Mouse (Mus musculus) stomach, embryonic 15.5 days (tissue): ENCODE measurements around the gene Ciz1. TPM values are rescaled to one million over a fixed set of nuclear protein-coding genes. Genes with fewer than 3 reads are reported as not detected.

ENCODE experiments used
- ATAC-seq: fragments of 200-750 bp; cut with Nextera tagmentation; 2 replicates; pipeline ENCODE4 v1.8.0; 2017; ENCODE audit warnings: low read depth, moderate number of reproducible peaks, moderate TSS enrichment; ENCODE audit not compliant: insufficient read depth, low FRiP score
- H3K27ac ChIP-seq: fragments of 300-500 bp; sonication (generic); 2 replicates; pipeline ENCODE4 v1.5.1; 2015; ENCODE audit warnings: mild to moderate bottlenecking, inconsistent platforms
- H3K27me3 ChIP-seq: fragments of 300-500 bp; sonication (generic); replicated peaks from 2 replicates; pipeline ENCODE4 v1.6.1; 2015; ENCODE audit warnings: inconsistent platforms
- H3K36me3 ChIP-seq: fragments of 300-500 bp; sonication (generic); 2 replicates; pipeline ENCODE4 v1.6.1; 2015; ENCODE audit warnings: inconsistent platforms
- H3K4me1 ChIP-seq: fragments of 300-500 bp; sonication (generic); 2 replicates; pipeline ENCODE4 v1.6.1; 2015; ENCODE audit warnings: inconsistent platforms
- H3K4me2 ChIP-seq: fragments of 300-500 bp; sonication (generic); 2 replicates; pipeline ENCODE4 v1.6.1; 2015; ENCODE audit warnings: mild to moderate bottlenecking, inconsistent platforms
- H3K4me3 ChIP-seq: fragments of 300-500 bp; sonication (generic); replicated peaks from 2 replicates; pipeline ENCODE4 v1.5.1; 2015; ENCODE audit warnings: inconsistent platforms
- H3K9ac ChIP-seq: fragments of 300-500 bp; sonication (generic); 2 replicates; pipeline ENCODE4 v1.6.1; 2015; ENCODE audit warnings: inconsistent platforms
- H3K9me3 ChIP-seq: fragments of 300-500 bp; sonication (generic); 2 replicates; pipeline ENCODE4 v1.6.1; 2016; ENCODE audit warnings: inconsistent platforms
- WGBS: fragments of 180-500 bp; shearing (Covaris S2); methylation state at CpG from one replicate; pipeline ENCODE4 v1.1.7; 2015; 5-methylcytosine and 5-hydroxymethylcytosine counted together
- polyA plus RNA-seq: library from polyadenylated mRNA; unstranded; fragments of >200 nt; fragmentation: Nextera tagmentation; extraction: Ambion mirVana; gene quantifications from 2 replicates; pipeline ENCODE4 v1.2.1, GENCODE M21; 2015

Gene Ciz1
- polyA plus RNA-seq, 1 experiment from 2014 or later: 33.8 TPM

DNA sequence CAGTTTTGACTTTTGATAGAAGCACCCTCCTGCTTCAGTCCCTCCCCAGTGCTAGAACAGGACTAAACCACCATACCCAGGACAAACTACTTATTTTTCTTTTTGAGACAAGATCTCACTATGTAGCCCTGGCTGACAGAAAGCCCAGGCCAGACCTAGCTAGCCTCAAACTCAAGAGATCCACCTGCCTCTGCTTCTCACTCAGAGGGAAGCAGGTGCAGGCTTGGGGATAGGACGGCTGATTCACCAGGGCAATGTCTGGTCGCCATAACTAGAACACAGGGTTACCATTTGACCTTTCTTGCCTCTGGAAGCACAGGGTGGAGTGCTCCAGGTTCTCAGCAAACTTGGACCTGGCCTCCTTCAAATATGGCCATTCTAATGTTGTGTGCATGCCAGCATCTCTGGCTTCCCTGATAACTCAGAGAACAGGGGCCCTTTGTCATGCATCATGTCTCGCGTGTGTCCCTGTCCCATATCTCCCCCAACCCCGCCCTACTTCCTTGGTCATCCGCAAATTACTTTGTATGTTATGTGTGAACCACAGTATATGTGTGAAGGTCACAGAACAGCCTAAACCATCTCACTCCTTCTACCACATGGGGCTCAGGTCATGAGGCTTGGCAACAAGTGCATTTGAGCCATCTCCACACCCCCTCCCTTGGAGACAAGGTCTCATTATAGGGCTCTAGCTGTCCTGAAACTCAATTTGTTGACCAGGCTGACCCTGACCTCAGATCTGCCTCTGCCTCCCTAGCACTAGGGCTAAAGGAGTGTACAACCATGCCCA lies 60.8 kb downstream of the Ciz1 start:
- Histone ChIP-seq H3K4me1 (peaks cover 3% of the 10 kb centered on the region; the same call in 1 of the 2 replicates), H3K4me2 (no peak overlapping the region), H3K27ac (no peak overlapping the region), H3K27me3 (no peaks in the 10 kb centered on the region), H3K4me3 (no peak overlapping the region), H3K36me3 (peaks cover 28% of the 10 kb centered on the region), H3K9ac (no peak overlapping the region), H3K9me3 (no peaks in the 10 kb centered on the region)
- 81% methylated on average over 6 of the region's 6 CpGs for WGBS
- ATAC-seq: no peak

DNA sequence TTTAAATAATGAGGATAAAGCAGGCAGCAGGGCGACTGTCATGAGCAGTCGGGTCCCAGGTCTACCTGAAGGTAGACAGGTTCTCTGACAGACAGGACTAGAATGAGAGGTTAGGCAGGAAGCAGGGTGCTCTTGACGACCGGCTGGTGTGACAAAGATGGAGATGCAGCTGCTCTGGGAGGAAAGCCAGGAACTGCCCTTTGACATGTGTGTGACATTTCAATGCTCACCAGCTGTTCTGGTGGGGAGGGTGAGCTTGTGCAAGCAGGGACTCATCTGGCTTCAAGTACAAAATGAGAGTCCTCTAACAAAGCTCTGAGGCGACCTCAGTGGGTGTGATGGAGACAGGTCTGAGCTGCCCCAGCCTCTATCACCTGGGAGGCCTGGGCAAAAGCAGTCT lies 61.8 kb downstream of the Ciz1 start:
- H3K27me3 ChIP-seq: no peaks in the 10 kb centered on the region
- ATAC-seq: no peak
- H3K4me1 ChIP-seq: peaks cover under 1% of the 10 kb centered on the region; the same call in 1 of the 2 replicates
- H3K9me3 ChIP-seq: no peaks in the 10 kb centered on the region
- WGBS: 42% methylated on average over 5 of the region's 5 CpGs
- H3K4me2 ChIP-seq: no peak overlapping the region
- no peak overlapping the region for H3K27ac ChIP-seq
- H3K4me3 ChIP-seq: no peak overlapping the region
- H3K36me3 ChIP-seq: peaks cover 38% of the 10 kb centered on the region
- H3K9ac ChIP-seq: no peak overlapping the region

GRCm38 (mm10) chr2:32415801-32416200 lies 63.7 kb downstream of the Ciz1 start:
- Histone ChIP-seq H3K27ac (no peak overlapping the region), H3K4me1 (no peaks in the 10 kb centered on the region), H3K27me3 (no peaks in the 10 kb centered on the region), H3K36me3 (peaks cover 53% of the 10 kb centered on the region), H3K4me2 (no peak overlapping the region), H3K4me3 (no peak overlapping the region), H3K9me3 (no peaks in the 10 kb centered on the region), H3K9ac (no peak overlapping the region)
- 93% methylated on average over 12 of the region's 12 CpGs for WGBS
- no peak for ATAC-seq

DNA sequence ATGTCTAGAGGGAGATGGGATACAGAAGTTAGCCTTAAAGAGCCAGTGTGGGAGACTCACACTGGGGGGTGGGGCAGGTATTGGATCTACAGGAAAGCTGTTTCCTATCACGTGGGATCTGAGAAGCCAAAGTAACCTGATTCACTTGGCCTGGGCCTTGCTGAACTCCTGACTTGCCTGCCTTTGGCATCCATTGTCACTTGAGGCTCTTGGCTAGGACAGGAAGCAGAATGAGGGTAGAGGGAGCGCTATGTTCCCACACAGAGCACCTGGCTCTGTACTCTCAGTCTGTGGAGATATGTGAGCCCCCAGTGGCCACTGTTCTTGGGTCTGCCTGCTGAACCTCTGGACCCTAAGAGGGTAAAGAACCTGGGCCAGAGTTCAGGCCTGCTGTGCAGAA lies 64.4 kb downstream of the Ciz1 start:
- Histone ChIP-seq H3K9ac (no peak overlapping the region), H3K4me1 (no peaks in the 10 kb centered on the region), H3K27ac (no peak overlapping the region), H3K36me3 (peaks cover 58% of the 10 kb centered on the region), H3K27me3 (no peaks in the 10 kb centered on the region), H3K9me3 (no peaks in the 10 kb centered on the region), H3K4me3 (no peak overlapping the region), H3K4me2 (no peak overlapping the region)
- ATAC-seq: no peak; the same call in 1 of the 2 replicates
- WGBS: 86% methylated on average over 2 of the region's 2 CpGs

GRCm38 (mm10) chr2:32417486-32417885 lies 65.4 kb downstream of the Ciz1 start:
- H3K27me3 ChIP-seq: no peaks in the 10 kb centered on the region
- H3K4me2 ChIP-seq: no peak overlapping the region
- 71% methylated on average over 8 of the region's 8 CpGs for WGBS
- peaks cover 58% of the 10 kb centered on the region for H3K36me3 ChIP-seq
- no peak overlapping the region for H3K4me3 ChIP-seq
- H3K27ac ChIP-seq: no peak overlapping the region
- H3K9ac ChIP-seq: no peak overlapping the region
- ATAC-seq: no peak
- H3K4me1 ChIP-seq: 0 out of 2 replicates have a peak, but pooled peaks cover 1% of the 10 kb centered on the region
- H3K9me3 ChIP-seq: no peaks in the 10 kb centered on the region

DNA sequence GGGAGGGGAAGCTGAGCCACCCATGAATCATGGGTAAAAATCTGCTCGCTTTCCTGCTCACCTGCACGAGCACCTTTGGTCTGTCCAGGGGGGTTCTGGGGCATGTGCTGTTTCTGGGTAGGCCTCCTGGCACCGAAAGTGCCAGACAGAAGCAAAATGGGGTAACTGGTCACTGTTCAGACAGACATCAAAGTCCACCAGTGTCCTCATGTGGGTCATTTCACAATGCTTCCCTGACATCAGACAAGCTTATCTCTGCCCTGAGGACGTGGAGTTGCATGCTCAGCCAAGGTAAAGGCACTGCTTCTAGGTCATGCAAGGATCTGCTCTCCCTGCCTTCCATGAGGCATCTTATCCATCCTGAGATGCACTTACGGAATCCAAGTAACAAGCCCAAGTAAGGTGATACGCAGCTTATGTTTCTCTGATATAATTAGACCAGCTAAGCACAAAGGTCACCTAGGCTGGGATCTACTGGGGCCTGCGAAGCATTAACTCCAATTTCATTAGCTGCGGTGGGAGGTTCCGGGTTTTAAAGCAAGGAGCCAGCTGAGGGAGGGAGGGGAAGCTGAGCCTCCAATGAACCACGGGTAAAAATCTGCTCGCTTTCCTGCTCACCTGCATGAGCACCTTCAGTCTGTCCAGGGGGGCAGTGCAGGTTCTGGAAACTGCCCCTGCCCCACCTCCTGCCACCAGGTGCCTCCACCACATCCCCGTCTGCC lies 66.5 kb downstream of the Ciz1 start:
- H3K4me3 ChIP-seq: no peak overlapping the region
- H3K4me2 ChIP-seq: no peak overlapping the region
- H3K36me3 ChIP-seq: peaks cover 58% of the 10 kb centered on the region
- no peaks in the 10 kb centered on the region for H3K9me3 ChIP-seq
- no peak overlapping the region for H3K9ac ChIP-seq
- H3K27ac ChIP-seq: no peak overlapping the region
- H3K27me3 ChIP-seq: no peaks in the 10 kb centered on the region
- 71% methylated on average over 12 of the region's 12 CpGs for WGBS
- peaks cover 12% of the 10 kb centered on the region for H3K4me1 ChIP-seq
- ATAC-seq: no peak

GRCm38 (mm10) chr2:32419359-32419758 lies 67.2 kb downstream of the Ciz1 start:
- H3K4me3 ChIP-seq: no peak overlapping the region
- no peaks in the 10 kb centered on the region for H3K9me3 ChIP-seq
- peaks cover 19% of the 10 kb centered on the region for H3K4me1 ChIP-seq
- ATAC-seq: no peak
- no peak overlapping the region for H3K4me2 ChIP-seq
- H3K9ac ChIP-seq: no peak overlapping the region
- no peaks in the 10 kb centered on the region for H3K27me3 ChIP-seq
- H3K27ac ChIP-seq: no peak overlapping the region
- peaks cover 55% of the 10 kb centered on the region for H3K36me3 ChIP-seq
- 86% methylated on average over 3 of the region's 3 CpGs for WGBS

GRCm38 (mm10) chr2:32420066-32420608 lies 68.0 kb downstream of the Ciz1 start:
- Histone ChIP-seq H3K27ac (no peak overlapping the region), H3K36me3 (peaks cover 55% of the 10 kb centered on the region)

GRCm38 (mm10) chr2:32420647-32421046 lies 68.5 kb downstream of the Ciz1 start:
- H3K4me3 ChIP-seq: no peak overlapping the region
- no peak overlapping the region for H3K9ac ChIP-seq
- H3K27me3 ChIP-seq: no peaks in the 10 kb centered on the region
- no peak for ATAC-seq
- peaks cover 31% of the 10 kb centered on the region for H3K4me1 ChIP-seq
- H3K4me2 ChIP-seq: no peak overlapping the region
- H3K27ac ChIP-seq: no peak overlapping the region
- WGBS: 83% methylated on average over 6 of the region's 6 CpGs
- peaks cover 50% of the 10 kb centered on the region for H3K36me3 ChIP-seq
- H3K9me3 ChIP-seq: no peaks in the 10 kb centered on the region

More at GRCm38 (mm10) chr2:32420066-32420608, 68.0 kb downstream of the Ciz1 start:
- ATAC-seq: no peak
- H3K4me2 ChIP-seq: no peak overlapping the region
- WGBS: 87% methylated on average over 12 of the region's 12 CpGs
- no peak overlapping the region for H3K4me3 ChIP-seq
- no peaks in the 10 kb centered on the region for H3K27me3 ChIP-seq
- peaks cover 27% of the 10 kb centered on the region for H3K4me1 ChIP-seq
- no peaks in the 10 kb centered on the region for H3K9me3 ChIP-seq
- no peak overlapping the region for H3K9ac ChIP-seq

GRCm38 (mm10) chr2:32421851-32422251 lies 69.7 kb downstream of the Ciz1 start:
- H3K9me3 ChIP-seq: no peaks in the 10 kb centered on the region
- no peaks in the 10 kb centered on the region for H3K27me3 ChIP-seq
- ATAC-seq: no peak
- no peak overlapping the region for H3K27ac ChIP-seq
- 95% methylated on average over 6 of the region's 6 CpGs for WGBS
- H3K4me1 ChIP-seq: peaks cover 31% of the 10 kb centered on the region
- H3K36me3 ChIP-seq: peaks cover 40% of the 10 kb centered on the region
- no peak overlapping the region for H3K4me2 ChIP-seq
- no peak overlapping the region for H3K9ac ChIP-seq
- H3K4me3 ChIP-seq: no peak overlapping the region

- H3K9ac ChIP-seq: no peak overlapping the region
- peaks cover 22% of the 10 kb centered on the region for H3K36me3 ChIP-seq
- no peaks in the 10 kb centered on the region for H3K9me3 ChIP-seq
- no peaks in the 10 kb centered on the region for H3K27me3 ChIP-seq
- H3K4me3 ChIP-seq: peak overlapping the region; percentile 43
- peaks cover 45% of the 10 kb centered on the region for H3K4me1 ChIP-seq
- peak overlapping the region; percentile 93 for H3K27ac ChIP-seq
- ATAC-seq: peak; percentile 85
- H3K4me2 ChIP-seq: peak overlapping the region; percentile 80
- WGBS: 2% methylated on average over 14 of the region's 14 CpGs
Observed at GRCm38 (mm10) chr2:32423481-32424331, 71.6 kb downstream of the Ciz1 start.
